In genomic region chr3:51224363-51225225, GRCm38 (mm10) we compare ENCODE assay signal across 8 mouse cellular contexts. TPM values are rescaled to one million over a fixed set of nuclear protein-coding genes. Genes with fewer than 3 reads are reported as not detected.
DNase-seq lines count a peak whose midpoint lies in the region; ATAC-seq and TF ChIP-seq lines count a peak whose summit lies in the region.

TSS of gene Noct (plus strand) at chr3:51224447.

- ATAC-seq in activated CD4-positive, CD25-positive, alpha-beta regulatory T cell, adult 4 months = peak; percentile 75
- peak; percentile 83 for ATAC-seq in megakaryocyte progenitor cell, adult 5-6 weeks (replicated peaks; ENCODE audit: poor library complexity)

- H3K4me3 ChIP-seq in cortical plate, adult 2 months (ENCODE audit: insufficient read depth, low read length) = peak within 1 kb of the TSS; percentile 48

- H3K4me1 ChIP-seq in cortical plate, adult 2 months (ENCODE audit: control insufficient read depth, insufficient read depth, low read length) = peaks cover 3% of the 10 kb centered on the region; the same call in 1 of the 2 replicates

- peak; percentile 88 for DNase-seq in gastrocnemius, postnatal 10 days
- DNase-seq in induced T-regulatory cell, adult 2 months (ENCODE audit: low read depth) = peak; percentile 93
- DNase-seq in left cerebral cortex, adult 9 months (ENCODE audit: low spot score in 2 of 2) = peak; percentile 67 to 87
- DNase-seq in right cerebral cortex, postnatal 14 days = peak; percentile 89
- DNase-seq in urinary bladder, postnatal 36 days (ENCODE audit: low spot score in 2 of 2) = peak; percentile 87 to 88

- peak within 1 kb of the TSS; percentile 99 for H3K27ac ChIP-seq in cortical plate, adult 2 months (ENCODE audit: insufficient read depth, low read length)

- no peak for TF ChIP-seq CTCF in cortical plate, adult 2 months (IDR thresholded peaks at IDR 0.05; ENCODE audit: extremely low read depth, insufficient read depth, low read length)

- peak; percentile 90 for TF ChIP-seq POLR2A in cortical plate, adult 2 months (IDR thresholded peaks at IDR 0.05; ENCODE audit: extremely low read depth, insufficient read depth, low read length)

RNA-seq across cellular contexts. Expression of gene Noct, which starts in this region (rescaled TPM):
- polyA plus RNA-seq in activated CD4-positive, CD25-positive, alpha-beta regulatory T cell, adult 4 months (2017; shearing (Covaris generic)) = 1 to 10 TPM; 2.2 to 5.3 TPM
- polyA plus RNA-seq in cortical plate, adult 2 months (2012; rRNA removed) = 31.8 and 32.5 TPM in 2 replicates
- 10 to 100 TPM; 11.0 to 14.3 TPM for total RNA-seq in gastrocnemius, postnatal 10 days (2021)
- 17.2 and 20.3 TPM in 2 replicates for total RNA-seq in megakaryocyte progenitor cell, adult 5-6 weeks (2015)
- 6.0 and 7.8 TPM in 2 replicates for total RNA-seq in megakaryocyte progenitor cell, adult 5-6 weeks (2017)

Comparison
In these comparisons a context has a peak if more than half of its experiments do, and no peak if none do; other contexts are left out.
1. Peak in every context shown above with its lines: DNase-seq, ATAC-seq, H3K4me3 ChIP-seq and H3K27ac ChIP-seq.